In the genomic region with DNA sequence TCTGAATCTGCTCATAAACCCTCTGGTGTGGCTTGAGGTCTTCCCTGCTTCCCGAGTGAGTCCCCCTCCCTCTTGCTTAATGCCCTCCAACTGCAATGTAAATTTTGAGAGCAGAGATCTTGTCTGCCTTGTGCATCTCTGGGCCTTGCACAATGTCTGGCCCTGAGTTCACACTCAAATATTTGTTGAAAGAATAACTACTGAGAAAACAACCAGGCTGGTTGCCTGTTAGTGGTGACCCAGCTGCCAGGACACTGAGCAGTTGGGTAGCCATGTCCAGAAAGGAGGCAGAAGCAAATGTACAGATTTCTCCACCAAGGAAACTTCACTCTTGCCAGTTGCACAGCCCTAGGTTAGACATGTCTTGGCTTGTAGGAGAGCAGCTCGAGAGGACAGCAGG, we compare ENCODE assay signal across 13 mouse cellular contexts.
"Had no signal": no experiment of that assay in that cellular context is flagged by ENCODE, and none has a peak within 500 bp of the region (broad histone marks: within the 10 kb centered on the region; RNA-seq: fewer than 3 reads in every experiment).

No protein-coding gene starts in this region.

- H3K4me1 ChIP-seq: limb, embryonic 13.5 days; midbrain, embryonic 12.5 days had no signal

- H3K9me3 ChIP-seq: limb, embryonic 13.5 days; midbrain, embryonic 12.5 days had no signal

- H3K9ac ChIP-seq: limb, embryonic 13.5 days; midbrain, embryonic 12.5 days had no signal

- DNase-seq: kidney, adult 11 months; kidney, postnatal 10 days; kidney, postnatal 4 days; left cerebral cortex, postnatal 4 days; lung, adult 2 months; lung, postnatal 10 days; right cerebral cortex, adult 18-20 months; right cerebral cortex, postnatal 25 days; thymus, postnatal 4 days had no signal

- H3K4me2 ChIP-seq: limb, embryonic 13.5 days; midbrain, embryonic 12.5 days had no signal

- H3K4me3 ChIP-seq: layer of hippocampus, adult 2 months; limb, embryonic 13.5 days; midbrain, embryonic 12.5 days had no signal

- H3K27me3 ChIP-seq: limb, embryonic 13.5 days; midbrain, embryonic 12.5 days had no signal

- H3K27ac ChIP-seq: layer of hippocampus, adult 2 months; limb, embryonic 13.5 days; macrophage; midbrain, embryonic 12.5 days had no signal
